Mouse (Mus musculus) lung, postnatal 10 days (tissue): Measurements from ENCODE around the gene Hist1h2bg.
A peak's percentile ranks its signal among the peaks of the same experiment; 100 is the strongest.

Experiments used
- DNase-seq: peaks from one replicate; pipeline ENCODE4 v3.0.0; 2021

Gene Hist1h2bg

DNA sequence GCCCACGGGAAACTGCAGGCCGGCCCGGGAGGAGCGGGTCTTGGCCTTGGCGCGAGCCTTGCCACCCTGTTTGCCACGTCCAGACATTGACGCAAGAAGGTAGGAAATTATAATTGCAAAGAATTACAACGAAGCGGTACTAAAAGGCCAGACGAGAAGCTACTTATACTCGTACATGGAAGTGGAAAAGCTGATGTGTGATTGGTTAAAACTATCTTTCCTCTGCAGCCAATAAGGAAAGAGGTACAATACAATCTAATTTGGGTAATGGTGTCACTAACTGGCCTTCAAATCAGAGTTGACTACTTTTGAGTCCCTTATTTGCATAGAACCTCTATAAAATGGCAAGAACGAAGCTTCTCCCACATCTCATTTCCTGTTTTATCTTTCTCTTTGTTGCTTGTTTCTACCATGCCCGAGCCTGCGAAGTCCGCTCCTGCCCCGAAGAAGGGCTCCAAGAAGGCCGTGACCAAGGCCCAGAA lies at the start of gene Hist1h2bg, which contains the start of gene Hist1h2ae:
Gene Hist1h2bg, plus strand, starts transcription at position 375 of the 482 bp plus-strand sequence.
Gene Hist1h2ae, minus strand, starts transcription at position 199 of the 482 bp plus-strand sequence.
- peak; percentile 68 for DNase-seq

DNA sequence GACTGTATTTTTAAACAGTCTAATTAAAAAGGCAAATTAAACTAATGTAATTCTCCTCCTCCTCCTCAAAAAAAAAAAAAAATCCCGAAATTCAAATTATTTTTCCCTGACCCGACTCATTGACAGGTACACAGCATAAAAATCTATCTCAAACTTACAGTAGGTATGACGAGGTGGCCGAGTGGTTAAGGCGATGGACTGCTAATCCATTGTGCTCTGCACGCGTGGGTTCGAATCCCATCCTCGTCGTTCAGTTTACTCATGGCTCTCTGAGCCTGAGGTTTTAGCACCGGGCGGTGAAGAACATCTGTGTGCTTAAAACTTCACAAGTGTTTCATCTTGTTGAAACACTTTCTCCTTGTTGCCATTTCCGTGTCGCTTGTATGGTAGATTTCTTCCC lies 49.5 kb upstream of the Hist1h2bg start:
- peak; percentile 84 for DNase-seq

DNA sequence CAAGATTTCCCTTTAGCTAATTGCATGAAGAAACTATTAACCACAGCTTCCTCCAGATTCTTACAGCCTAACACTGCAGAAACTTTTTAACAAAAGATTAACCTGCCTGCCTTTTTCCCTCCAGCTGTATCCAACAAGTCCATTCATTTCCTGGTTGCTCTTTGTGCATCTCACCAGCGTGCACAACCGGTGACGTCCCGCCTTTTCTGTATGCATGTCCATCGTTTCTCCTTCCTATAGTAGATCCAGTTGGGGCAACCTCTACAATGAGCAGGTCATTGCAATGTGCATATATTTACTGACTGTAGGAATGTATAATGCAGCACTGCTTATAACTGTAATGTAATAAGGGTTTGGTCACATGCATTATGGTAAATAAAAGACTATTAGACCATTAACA lies 47.2 kb upstream of the Hist1h2bg start:
- DNase-seq = no peak

DNA sequence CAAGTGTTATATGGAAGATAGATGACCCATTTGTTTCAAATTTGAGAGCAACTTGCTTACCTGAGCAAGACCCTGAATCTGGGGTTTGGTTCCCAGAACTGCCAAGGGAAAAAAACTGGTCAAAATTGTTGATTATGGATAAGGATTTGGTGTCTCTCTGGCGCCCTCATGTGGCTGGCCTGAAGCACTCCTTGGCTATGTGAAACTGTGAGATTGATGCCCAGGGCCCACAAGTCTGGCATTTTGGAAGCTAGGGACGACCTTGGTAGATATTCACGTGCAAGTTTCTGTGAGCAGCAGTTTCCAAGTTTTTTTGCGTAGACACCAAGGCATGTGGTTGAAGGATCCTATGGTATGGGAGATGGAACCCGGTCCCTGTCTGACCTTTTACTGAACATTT lies 46.5 kb upstream of the Hist1h2bg start:
- peak; percentile 84 for DNase-seq

DNA sequence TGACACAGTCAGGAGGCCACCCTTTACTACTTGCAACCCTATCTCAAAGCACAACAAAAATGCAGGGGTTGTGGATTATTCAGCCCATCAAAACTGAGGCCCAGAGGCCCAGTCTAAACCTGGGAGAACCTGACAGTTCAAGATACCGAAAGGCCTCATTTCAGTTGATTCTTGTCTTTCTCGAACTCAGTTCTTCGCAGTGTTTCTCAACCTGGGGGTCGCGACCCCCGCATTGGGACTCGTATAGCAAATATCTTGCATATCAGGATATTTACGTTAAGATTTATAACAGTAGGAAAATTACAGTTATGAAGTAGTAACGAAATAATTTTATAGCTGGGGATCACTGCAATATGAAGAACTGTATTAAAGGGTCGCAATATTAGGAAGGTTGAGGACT lies 45.3 kb upstream of the Hist1h2bg start:
- no peak for DNase-seq

DNA sequence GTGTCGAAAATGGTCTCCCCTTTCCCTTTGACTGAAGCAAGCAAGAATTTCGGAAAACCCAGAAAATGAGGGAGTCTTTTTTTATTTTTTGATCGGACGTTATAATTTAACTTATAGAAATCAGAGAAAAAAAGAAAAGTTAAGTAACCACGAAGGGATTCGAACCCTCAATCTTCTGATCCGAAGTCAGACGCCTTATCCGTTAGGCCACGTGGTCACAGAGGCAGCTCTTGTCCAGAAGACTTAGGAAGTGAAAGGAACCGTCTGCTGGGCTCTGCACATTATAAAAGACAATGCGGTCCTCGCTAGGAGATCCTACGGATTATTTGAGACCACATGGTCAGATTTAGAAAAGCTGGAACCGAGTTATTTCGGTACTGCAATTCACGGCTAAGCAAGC lies 44.9 kb upstream of the Hist1h2bg start:
- DNase-seq = peak; percentile 94

DNA sequence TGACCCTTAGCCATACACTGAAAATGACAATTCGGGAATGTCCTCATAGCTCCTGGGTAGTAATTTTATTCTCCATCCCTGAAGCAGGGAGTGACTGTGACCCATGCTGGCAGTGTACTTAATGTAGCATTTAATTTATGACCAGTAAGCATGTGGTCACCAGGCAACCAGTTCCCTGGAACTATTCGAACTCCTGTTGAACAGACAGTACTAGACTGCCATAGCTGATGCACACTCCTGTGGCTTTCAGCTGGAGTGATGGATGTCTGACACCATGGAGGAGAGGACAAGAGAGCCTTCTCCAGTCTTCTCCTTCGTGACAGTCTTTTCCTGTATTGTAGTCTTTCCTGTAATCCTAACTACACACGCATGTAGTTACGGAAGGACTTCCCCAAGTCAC lies 42.2 kb upstream of the Hist1h2bg start:
- DNase-seq = no peak

DNA sequence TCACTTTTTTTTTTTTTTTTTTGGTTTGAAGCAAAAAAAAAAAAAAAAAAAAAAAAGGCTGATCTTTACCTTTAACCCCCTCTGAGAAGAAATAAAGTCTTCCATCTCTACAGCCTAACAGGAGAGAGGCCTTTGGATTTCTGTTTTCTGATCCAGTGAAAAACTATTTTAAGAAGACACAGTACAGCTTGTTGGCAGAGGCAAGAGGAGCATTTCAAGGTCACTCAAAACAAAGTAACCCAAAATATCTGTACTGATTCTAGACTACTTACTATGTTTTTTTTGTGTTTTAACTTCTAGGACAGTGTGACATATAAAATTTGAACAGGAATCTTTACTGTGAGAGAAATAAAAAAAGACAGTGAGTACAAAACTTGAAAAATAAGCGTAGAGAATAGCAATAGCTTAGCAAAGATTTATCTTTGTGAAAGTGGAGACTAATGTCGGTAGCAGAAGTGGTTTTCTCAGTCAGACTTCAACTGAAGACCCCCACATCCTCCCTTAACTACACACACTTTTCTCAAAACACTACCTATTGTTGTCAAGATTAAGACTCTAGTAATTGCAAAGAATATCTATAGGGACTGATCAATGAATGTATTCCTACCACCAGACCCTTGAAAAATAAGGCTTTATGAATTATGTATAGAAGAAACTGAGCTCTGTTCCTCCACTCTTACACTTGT lies 41.6 kb upstream of the Hist1h2bg start:
- DNase-seq = no peak

DNA sequence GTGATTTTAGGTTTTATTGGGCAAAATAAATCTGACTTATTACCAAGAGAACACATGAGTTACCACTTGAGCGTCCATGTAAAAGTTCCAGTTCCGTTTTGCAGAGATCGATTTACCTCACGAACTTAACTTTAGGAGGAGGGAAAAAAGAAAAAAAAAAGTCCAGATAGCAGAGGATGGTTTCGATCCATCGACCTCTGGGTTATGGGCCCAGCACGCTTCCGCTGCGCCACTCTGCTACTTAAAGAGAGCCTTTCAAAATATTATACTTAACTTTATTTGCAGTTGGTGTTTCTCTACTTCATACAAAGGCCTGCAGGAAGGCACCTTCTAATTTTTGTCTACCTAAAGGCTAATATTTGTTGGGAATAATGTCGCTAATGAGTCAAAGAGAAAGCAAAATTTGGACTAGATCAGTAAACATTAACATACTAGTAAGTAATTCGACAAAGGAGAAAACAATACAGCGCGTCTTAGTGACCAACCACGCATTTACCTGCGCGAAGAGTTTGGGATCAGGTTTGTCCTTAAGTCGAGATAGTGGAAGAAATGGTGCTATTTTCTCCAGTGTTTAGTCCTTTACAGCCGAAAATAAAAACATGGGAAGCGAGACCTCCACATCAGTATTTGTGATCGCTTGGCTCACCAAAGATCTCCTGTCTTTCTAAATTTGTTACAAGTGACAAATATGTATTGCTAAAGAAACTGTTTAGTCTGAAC lies 40.9 kb upstream of the Hist1h2bg start:
- DNase-seq = peak; percentile 78

DNA sequence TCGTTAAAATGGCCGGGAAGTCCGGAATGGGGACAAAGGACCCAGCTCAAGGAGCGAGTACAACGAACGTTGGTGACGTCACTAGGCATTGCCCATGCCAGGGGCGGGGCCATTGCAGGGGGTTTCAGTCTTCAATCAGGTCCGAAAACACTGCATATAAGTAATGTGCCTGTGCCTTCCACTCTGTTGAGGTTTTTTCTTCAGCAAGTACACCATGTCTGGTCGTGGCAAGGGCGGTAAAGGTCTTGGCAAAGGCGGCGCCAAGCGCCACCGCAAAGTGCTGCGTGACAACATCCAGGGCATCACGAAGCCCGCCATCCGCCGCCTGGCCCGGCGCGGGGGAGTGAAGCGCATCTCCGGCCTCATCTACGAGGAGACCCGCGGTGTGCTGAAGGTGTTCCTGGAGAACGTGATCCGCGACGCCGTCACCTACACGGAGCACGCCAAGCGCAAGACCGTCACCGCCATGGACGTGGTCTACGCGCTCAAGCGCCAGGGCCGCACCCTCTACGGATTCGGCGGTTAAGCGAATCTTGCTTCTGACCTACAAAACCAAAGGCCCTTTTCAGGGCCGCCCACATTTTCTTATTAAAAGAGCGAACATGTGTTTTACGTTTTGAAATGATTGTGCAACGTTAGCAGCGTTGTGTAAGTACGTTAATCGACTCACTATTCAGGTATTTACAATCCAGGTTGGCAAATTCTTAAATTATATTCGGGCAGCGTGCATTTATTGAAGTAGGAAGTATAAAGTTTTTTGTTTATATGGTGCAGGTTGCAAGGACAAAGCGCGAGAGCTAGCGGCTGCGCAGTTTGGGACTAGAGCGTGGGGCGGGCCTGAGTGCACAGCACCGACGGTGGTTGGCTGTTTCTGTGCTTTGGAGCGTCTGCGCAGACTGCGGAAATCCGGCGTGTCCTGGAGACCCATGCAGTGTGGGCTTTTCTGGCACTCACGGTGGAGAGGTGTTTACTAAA lies 40.0 kb upstream of the Hist1h2bg start, which contains the start of gene Hist1h4h:
Gene Hist1h4h, plus strand, starts transcription at position 150 of the 975 bp plus-strand sequence.
- DNase-seq = peak; percentile 99

DNA sequence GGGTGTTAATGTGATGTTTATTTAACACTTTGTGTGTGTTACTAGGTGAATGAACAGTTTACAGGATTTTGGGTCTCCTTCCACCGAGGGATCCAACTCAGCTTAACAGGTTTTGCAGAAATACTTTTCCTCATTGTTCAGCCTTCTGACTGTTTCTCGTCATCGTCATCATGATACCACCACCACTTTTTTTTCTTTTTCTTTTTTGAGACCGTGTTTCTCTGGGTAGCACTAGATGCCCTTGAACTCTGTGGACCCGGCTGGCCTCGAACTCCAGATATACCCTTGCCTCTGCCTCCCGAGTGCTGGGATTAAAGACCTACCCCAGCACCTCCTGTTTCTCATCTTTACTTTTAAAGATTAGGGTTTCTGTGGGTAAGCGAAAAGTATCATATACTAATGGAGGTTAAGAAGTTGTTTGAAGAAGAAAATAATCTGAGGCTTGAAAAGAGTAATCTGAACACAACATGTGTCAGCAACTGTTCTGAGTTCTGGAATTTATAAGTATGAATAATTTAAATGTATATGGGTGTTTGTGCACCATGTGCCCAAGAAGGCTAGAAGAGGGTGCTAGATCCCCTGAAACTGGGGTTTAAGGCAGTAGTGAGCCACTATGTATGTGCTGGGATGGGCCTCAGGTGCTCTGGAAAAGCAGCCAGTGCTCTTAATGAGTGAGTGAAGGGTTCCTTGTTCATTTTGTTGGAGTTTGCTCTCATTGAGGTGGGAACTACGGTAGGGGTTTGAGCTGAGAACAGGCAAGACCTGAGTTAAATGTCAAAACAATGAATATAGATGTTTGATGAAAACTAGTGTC lies 38.7 kb upstream of the Hist1h2bg start:
- DNase-seq = no peak

DNA sequence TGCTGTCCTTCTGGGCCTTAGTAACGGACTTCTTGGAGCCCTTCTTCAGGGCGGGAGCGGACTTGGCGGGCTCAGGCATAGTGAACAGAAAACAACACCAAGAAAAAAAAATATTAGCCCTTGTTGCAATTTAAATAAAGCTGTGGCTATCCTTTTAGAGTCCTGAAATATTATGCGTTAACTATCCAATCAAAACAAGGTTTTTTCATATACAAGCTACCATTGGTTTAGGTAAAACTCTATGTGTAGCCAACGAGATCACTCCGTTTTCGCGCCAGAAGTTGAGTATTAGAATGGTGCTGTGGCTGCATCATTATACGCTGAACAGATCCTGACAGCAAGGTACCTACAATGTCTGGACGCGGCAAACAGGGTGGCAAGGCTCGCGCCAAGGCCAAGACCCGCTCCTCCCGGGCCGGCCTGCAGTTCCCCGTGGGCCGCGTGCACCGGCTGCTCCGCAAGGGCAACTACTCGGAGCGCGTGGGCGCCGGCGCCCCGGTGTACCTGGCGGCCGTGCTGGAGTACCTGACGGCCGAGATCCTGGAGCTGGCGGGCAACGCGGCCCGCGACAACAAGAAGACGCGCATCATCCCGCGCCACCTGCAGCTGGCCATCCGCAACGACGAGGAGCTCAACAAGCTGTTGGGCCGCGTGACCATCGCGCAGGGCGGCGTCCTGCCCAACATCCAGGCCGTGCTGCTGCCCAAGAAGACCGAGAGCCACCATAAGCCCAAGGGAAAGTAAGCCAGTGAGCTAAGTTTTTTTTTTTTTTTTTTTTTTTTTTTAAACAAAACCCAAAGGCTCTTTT lies 37.4 kb upstream of the Hist1h2bg start, which contains the start of gene Hist1h2af:
Gene Hist1h2af, plus strand, starts transcription at position 347 of the 808 bp plus-strand sequence.
- DNase-seq = peak; percentile 80

DNA sequence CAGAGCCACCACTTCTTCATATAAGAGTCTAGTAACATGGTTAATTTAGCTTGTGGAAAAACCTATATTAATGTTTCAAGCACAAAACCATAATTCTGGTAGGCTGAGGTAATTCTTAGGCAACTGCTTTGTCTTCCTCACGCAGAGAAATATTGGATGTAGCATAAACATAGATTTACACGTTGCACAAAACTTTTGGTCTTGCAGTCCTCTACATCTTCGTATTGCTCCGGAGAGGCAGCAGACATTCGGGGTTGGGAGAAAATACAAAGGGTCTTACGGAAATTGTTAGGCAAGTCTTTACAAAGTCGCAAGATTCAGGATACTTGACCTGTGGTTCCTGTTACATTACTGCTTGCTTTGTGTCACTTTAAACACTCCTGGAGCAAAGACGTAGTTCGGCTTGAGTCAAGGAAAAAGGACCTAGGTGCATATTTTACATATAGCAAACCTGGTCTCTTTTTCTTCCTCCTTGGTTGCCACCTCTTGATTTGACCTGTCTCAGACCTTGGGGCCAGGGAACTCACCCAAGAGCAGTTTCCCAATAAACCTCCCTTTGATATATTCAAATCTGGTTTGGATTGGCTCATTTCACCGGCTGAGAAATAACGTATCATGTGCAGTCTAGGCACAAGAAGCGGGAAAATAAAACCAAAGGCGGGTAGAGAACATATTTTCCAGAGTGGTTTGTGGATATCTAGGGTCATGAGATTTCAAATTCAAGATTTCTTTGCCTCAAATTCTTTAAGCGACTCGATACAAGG lies 36.6 kb upstream of the Hist1h2bg start:
- DNase-seq = no peak

DNA sequence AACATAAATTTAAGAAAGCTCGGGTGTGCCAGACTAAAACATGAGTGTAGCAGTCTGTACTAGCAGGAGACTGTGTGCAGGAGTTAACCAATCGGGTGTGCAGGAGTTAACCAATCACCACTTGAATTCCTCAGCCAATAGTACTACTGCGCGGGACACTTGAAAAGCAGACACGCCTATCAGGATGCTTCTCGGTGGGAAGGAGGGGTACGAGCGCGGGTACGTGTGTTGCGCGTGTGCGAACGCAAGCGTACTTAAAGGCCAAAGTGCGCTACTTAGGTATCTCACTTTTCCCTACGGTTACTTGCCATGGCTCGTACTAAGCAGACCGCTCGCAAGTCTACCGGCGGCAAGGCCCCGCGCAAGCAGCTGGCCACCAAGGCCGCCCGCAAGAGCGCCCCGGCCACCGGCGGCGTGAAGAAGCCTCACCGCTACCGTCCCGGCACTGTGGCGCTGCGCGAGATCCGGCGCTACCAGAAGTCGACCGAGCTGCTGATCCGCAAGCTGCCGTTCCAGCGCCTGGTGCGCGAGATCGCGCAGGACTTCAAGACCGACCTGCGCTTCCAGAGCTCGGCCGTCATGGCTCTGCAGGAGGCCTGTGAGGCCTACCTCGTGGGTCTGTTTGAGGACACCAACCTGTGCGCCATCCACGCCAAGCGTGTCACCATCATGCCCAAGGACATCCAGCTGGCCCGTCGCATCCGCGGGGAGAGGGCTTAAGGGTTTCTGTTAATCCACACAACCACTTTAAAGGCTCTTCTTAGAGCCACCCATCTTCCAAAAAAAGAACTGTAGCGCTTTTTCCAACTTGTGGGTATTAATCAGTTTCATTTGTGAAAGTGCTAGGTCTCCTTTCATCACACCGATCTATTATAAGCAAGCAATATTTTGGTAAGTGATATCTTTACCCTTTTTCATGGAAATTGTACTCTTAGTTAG lies 35.8 kb upstream of the Hist1h2bg start, which contains the start of gene Hist1h3g:
Gene Hist1h3g, plus strand, starts transcription at position 286 of the 939 bp plus-strand sequence.
- DNase-seq = peak; percentile 93

DNA sequence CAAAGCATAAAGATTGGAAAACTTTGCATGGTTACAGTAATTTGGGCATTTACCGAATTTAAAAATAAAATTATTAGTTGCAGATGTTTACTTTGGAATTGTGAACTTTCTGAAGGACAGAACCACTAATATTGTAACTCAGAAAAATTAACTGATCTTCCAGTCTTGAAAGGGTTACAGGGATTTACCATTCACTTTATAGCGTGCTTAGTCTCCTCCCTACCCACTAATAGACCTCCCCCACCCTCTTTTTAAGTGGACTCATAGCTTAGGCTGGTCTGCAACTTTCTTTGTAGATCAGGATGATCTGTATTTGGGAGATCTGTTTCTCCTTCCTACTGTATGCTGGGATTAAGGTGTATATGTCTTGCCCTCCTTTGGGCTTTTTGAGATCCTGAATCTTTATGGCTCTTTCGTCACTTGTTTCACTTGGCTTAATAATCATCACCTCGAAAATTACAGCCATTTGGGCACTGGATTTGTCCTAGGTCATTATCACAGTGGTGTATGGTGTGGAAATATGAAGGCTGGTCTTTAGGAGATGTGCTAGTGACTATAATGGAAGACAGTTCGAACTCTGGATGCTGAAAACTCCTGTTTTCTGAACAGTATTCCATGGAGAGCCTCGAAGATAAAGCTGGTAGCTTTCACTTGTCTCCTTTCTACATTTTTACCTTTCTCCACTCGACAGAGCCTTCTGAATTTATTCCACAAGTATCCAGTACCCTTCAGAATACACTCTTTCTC lies 34.9 kb upstream of the Hist1h2bg start:
- no peak for DNase-seq

DNA sequence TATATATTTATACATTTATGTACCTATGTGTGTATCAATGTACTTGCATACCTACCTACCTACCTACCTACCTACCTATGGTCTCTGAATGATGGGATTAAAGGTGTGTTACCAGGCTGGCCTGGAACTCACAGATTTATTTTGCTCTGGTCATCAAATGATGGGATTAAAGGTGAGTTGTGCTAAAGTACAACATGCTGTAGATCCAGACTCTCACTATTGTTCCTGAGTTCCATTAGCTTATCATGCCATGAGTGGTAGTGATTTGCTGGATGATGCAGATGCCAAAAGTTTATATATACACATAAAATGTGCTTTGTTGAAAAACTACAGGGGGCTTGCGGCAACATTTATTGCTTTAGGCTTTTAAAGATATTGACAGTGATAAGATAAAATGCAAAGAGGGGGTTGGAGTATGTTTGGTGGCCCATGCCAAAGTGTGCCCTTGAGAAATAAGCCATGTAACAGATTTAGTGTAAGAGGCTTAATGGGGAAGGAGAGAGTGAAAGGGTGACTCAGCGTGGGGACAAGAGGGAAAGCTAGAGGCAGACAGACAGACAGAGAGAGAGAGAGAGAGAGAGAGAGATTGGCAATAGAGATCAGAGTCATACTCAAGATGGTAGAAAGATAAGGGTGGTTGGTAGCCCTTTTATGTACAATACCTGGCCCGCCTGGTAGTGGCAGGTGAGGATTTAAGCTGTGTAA lies 34.0 kb upstream of the Hist1h2bg start:
- DNase-seq = no peak

DNA sequence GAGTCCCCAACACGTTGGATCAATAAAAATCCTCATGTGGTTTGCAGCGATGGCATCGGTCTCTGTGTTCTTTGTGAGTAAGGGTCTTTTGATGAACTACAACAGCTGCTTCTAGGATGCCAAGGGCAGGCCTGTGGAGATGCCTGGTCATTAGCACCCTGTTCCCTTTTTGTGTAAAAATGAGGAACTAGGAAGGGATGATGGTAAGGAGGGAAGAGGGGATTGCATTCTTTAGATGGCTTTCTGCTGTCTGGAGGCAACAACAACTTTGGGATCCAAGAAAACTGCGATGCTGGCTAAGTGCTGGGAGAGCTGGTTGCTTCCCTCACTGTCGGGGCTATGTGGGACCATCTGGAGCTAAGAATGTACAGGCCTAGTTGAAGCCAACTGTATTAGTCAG lies 32.9 kb upstream of the Hist1h2bg start:
- DNase-seq = no peak
